Mouse (Mus musculus) neural tube, embryonic 13.5 days (tissue): ENCODE data around the gene Lce3c. TPM values are rescaled to one million over a fixed set of nuclear protein-coding genes. Genes with fewer than 3 reads are reported as not detected.

Experiments
- ATAC-seq: fragments of 200-750 bp; cut with Nextera tagmentation; 2 replicates; pipeline ENCODE4 v1.8.0; 2017; ENCODE audit warnings: low read depth, mild to moderate bottlenecking, moderate TSS enrichment, moderate library complexity
- H3K27ac ChIP-seq: fragments of 300-500 bp; sonication (generic); replicated peaks from 2 replicates; pipeline ENCODE4 v1.5.1; 2015; ENCODE audit warnings: moderate library complexity, mild to moderate bottlenecking, inconsistent platforms
- H3K27me3 ChIP-seq: fragments of 300-500 bp; sonication (generic); 2 replicates; pipeline ENCODE4 v1.6.1; 2015; ENCODE audit warnings: mild to moderate bottlenecking, inconsistent platforms
- H3K36me3 ChIP-seq: fragments of 300-500 bp; sonication (generic); 2 replicates; pipeline ENCODE4 v1.6.1; 2015; ENCODE audit warnings: mild to moderate bottlenecking, inconsistent platforms
- H3K4me1 ChIP-seq: fragments of 300-500 bp; sonication (generic); replicated peaks from 2 replicates; pipeline ENCODE4 v1.6.1; 2015; ENCODE audit warnings: inconsistent platforms
- H3K4me2 ChIP-seq: fragments of 300-500 bp; sonication (generic); 2 replicates; pipeline ENCODE4 v1.6.1; 2015; ENCODE audit warnings: inconsistent platforms, mild to moderate bottlenecking, moderate library complexity
- H3K4me3 ChIP-seq: fragments of 300-500 bp; sonication (generic); 2 replicates; pipeline ENCODE4 v1.5.1; 2015; ENCODE audit warnings: mild to moderate bottlenecking, inconsistent platforms
- H3K9ac ChIP-seq: fragments of 300-500 bp; sonication (generic); 2 replicates; pipeline ENCODE4 v1.6.1; 2015; ENCODE audit warnings: moderate library complexity, mild to moderate bottlenecking, inconsistent platforms
- H3K9me3 ChIP-seq: fragments of 300-500 bp; sonication (generic); 2 replicates; pipeline ENCODE4 v1.6.1; 2016; ENCODE audit warnings: inconsistent platforms
- WGBS: fragments of 180-500 bp; shearing (Covaris S2); methylation state at CpG from one replicate; pipeline ENCODE4 v1.1.7; 2015; 5-methylcytosine and 5-hydroxymethylcytosine counted together
- polyA plus RNA-seq: library from polyadenylated mRNA; unstranded; fragments of >200 nt; fragmentation: Nextera tagmentation; extraction: Ambion mirVana; gene quantifications from 2 replicates; pipeline ENCODE4 v1.2.1, GENCODE M21; 2015

Gene Lce3c
- not detected in 2 replicates for polyA plus RNA-seq

DNA sequence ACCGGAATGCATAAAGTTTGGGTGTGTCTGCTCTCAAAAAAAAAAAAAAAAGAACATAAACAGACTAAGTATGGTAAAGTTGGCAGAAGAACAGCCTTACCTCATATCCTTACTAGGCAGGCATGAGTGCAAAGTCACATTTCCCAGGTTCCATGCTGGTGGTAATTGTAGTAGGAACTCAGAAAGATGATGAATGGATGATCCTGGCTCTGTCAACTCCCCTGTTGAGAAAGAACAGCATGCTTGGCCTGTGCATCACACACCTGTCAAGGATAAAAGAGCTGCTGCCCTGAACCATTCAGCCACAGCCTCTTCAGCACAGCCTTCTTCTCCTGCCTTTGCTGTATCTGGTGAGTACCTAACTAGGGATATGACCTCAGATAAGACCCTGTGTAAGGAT is at the start of gene Lce3c:
TSS of gene Lce3c (plus strand) at position 301 of the 400 bp plus-strand sequence.
- WGBS = 74% methylated on average over 1 of the region's 1 CpGs

DNA sequence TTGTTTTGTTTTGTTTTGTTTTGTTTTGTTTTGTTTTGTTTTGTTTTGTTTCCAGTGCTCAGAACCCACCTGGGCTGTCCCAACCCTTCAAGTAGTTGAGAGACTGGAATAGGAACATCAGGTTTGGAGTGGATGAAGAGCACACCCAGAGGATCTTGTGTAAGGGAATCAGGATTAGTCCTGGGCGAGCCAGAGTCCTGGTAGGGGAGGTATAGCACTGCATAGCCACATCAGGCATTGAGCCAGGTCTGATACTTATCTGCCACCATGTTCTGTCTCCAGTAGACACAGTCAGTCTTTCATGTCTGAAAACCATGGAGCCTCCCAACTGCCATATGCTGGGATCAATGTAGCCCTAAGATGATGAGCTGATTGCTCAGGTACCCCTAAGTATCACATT is 49.8 kb upstream of the Lce3c start:
- Histone ChIP-seq H3K9ac (no peak overlapping the region), H3K4me1 (no peaks in the 10 kb centered on the region), H3K27ac (no peak overlapping the region), H3K4me2 (no peak overlapping the region), H3K9me3 (no peaks in the 10 kb centered on the region), H3K27me3 (no peaks in the 10 kb centered on the region), H3K36me3 (no peaks in the 10 kb centered on the region), H3K4me3 (no peak overlapping the region)
- WGBS = 71% methylated on average over 1 of the region's 1 CpGs
- no peak for ATAC-seq

More for the DNA sequence above, at the start of gene Lce3c:
- no peak for ATAC-seq
- no peaks in the 10 kb centered on the region for H3K4me1 ChIP-seq
- no peak within 1 kb of the TSS for H3K4me3 ChIP-seq
- no peaks in the 10 kb centered on the region for H3K36me3 ChIP-seq
- no peak within 1 kb of the TSS for H3K27ac ChIP-seq
- H3K9ac ChIP-seq = no peak within 1 kb of the TSS
- no peak within 1 kb of the TSS for H3K4me2 ChIP-seq
- no peaks in the 10 kb centered on the region for H3K27me3 ChIP-seq
- H3K9me3 ChIP-seq = no peaks in the 10 kb centered on the region

DNA sequence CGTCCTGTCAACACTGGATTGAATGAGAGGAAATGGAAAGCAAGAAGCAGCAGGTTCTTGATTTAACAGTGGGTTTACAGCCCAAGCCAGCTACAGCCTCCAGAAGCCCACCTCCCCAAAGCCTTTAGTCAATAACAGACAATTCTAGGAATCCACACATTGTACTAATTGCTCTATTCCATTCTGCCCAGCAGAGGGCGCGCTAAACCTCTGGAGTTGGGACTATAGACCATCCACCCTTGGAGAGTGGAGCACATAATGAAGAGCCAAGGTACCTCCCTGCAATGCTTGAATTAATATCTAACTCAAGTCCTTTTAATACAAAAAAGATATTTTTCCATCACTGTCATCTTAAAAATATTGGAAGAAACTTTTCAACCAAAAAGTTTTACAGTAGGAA is 41.3 kb upstream of the Lce3c start:
- WGBS = 19% methylated on average over 3 of the region's 3 CpGs
- Histone ChIP-seq H3K27me3 (no peaks in the 10 kb centered on the region), H3K4me1 (no peaks in the 10 kb centered on the region), H3K9ac (no peak overlapping the region), H3K4me3 (no peak overlapping the region), H3K4me2 (no peak overlapping the region), H3K36me3 (no peaks in the 10 kb centered on the region), H3K27ac (no peak overlapping the region), H3K9me3 (no peaks in the 10 kb centered on the region)
- ATAC-seq = no peak

DNA sequence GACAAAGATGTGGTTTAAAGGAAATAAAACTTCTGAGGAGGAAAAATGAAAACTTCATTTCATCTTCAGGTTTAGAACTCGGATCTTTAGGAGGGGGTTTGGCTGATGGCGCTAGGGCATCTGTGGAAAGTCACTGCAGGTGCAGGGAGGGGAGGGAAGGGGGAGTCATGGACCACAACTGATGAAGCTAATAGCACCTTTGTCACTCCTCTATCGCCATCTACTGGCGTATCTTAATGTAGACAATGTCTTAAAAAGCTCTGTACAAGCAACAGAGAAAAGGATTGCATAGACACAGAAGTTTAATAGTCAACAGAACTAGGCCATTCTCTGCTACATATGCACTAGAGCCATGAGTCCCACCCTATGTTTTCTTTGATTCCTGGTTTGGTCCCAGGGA is 40.6 kb upstream of the Lce3c start:
- Histone ChIP-seq H3K9ac (no peak overlapping the region), H3K27ac (no peak overlapping the region)
- ATAC-seq = no peak

DNA sequence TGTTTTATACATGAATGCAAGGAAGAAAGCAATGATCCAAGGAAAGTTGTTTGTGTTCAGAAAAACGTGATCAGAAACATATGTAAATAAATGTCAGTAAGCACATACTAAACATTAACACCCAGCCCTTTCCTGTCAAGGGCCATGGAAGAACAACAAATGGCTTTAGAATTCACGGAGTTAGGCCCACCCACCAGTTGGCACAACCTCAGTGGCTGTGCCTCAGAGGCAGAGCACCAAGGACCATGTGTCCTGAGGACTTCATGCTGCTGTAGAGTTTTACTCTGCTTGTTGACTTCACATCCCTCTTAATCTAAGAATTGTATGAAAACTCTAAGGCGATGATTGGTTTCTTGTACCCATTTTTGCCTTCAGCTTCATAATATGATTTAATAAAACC is 39.1 kb upstream of the Lce3c start:
- H3K4me3 ChIP-seq = no peak overlapping the region
- no peak overlapping the region for H3K27ac ChIP-seq
- ATAC-seq = no peak
- H3K4me2 ChIP-seq = no peak overlapping the region
- H3K9ac ChIP-seq = no peak overlapping the region
- H3K9me3 ChIP-seq = no peaks in the 10 kb centered on the region
- no peaks in the 10 kb centered on the region for H3K4me1 ChIP-seq
- no peaks in the 10 kb centered on the region for H3K36me3 ChIP-seq
- H3K27me3 ChIP-seq = no peaks in the 10 kb centered on the region
- WGBS = 65% methylated on average over 3 of the region's 3 CpGs

More for the DNA sequence above, 40.6 kb upstream of the Lce3c start:
- WGBS = 37% methylated on average over 4 of the region's 4 CpGs
- H3K36me3 ChIP-seq = no peaks in the 10 kb centered on the region
- no peak overlapping the region for H3K4me3 ChIP-seq
- no peaks in the 10 kb centered on the region for H3K9me3 ChIP-seq
- H3K4me1 ChIP-seq = no peaks in the 10 kb centered on the region
- H3K27me3 ChIP-seq = no peaks in the 10 kb centered on the region
- no peak overlapping the region for H3K4me2 ChIP-seq

DNA sequence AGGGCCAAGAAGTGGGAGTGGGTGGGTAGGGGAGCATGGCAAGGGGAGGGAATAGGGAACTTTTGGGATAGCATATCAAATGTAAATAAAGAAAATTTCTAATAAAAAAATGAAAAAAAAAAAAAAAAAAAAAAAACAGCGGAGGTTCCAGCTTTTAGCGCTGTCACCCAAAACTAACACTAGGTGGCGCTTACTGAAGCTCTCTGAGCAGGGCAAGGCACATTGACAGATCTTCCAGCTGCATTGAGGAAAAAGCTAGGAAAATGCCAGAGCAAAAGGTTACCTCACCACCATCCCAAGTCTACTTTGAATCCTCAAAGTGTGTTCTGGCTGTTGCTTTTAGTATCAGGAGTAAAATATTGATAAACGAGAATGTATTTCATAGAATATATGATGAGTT is 36.7 kb upstream of the Lce3c start:
- no peak for ATAC-seq
- H3K4me1 ChIP-seq = no peaks in the 10 kb centered on the region
- H3K36me3 ChIP-seq = no peaks in the 10 kb centered on the region
- H3K9me3 ChIP-seq = no peaks in the 10 kb centered on the region
- no peak overlapping the region for H3K27ac ChIP-seq
- no peak overlapping the region for H3K9ac ChIP-seq
- H3K4me3 ChIP-seq = no peak overlapping the region
- no peak overlapping the region for H3K4me2 ChIP-seq
- no peaks in the 10 kb centered on the region for H3K27me3 ChIP-seq
- WGBS = 31% methylated on average over 4 of the region's 4 CpGs

DNA sequence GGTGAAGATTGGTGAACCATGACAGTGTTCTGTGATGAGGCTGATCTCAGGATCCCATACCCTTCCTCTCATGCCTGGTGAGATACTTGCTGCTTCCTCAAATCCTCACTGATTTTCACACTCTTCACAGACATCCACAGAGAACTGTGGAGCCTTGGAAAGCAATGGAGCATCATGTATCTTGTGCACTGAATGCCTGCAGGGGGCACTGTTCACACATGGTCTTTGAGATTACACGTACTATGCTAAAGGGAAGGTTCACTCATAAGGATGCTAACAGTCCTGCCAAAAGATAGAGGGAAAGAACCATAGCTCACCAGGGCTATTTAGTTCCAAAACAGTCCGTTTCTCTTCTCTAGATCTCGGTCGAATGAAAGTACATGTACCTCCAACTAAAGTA is 23.9 kb upstream of the Lce3c start:
- no peak overlapping the region for H3K9ac ChIP-seq
- H3K4me1 ChIP-seq = no peaks in the 10 kb centered on the region
- no peak overlapping the region for H3K4me2 ChIP-seq
- H3K9me3 ChIP-seq = no peaks in the 10 kb centered on the region
- ATAC-seq = no peak
- H3K4me3 ChIP-seq = no peak overlapping the region
- H3K27ac ChIP-seq = no peak overlapping the region
- WGBS = 59% methylated on average over 4 of the region's 4 CpGs
- no peaks in the 10 kb centered on the region for H3K27me3 ChIP-seq
- H3K36me3 ChIP-seq = no peaks in the 10 kb centered on the region

DNA sequence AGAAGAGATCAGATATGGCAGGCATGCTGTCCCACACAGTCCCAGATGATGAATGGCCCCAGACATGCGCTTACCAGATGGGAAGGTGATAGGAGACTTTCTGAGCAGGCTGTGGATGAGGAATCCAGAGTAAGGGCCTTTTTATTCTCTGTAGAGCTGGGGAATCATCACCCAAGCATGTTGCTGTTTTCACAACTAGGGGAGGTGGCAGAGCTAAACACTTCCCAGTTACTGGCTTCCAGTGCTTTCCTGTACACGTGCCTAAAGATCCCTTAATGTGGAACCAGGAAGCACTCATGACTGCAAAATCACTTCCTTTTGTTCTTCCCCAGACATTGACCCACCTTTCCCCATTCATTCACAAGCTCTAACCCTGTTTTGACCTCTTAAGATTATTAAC is 18.2 kb upstream of the Lce3c start, which contains the start of gene Lce3a:
TSS of gene Lce3a (minus strand) at position 101 of the 400 bp plus-strand sequence.
- Histone ChIP-seq H3K4me1 (no peaks in the 10 kb centered on the region), H3K36me3 (no peaks in the 10 kb centered on the region), H3K27ac (no peak within 1 kb of the TSS), H3K27me3 (no peaks in the 10 kb centered on the region), H3K4me3 (no peak within 1 kb of the TSS), H3K9ac (no peak within 1 kb of the TSS), H3K9me3 (no peaks in the 10 kb centered on the region), H3K4me2 (no peak within 1 kb of the TSS)
- ATAC-seq = no peak
- WGBS = 74% methylated on average over 2 of the region's 2 CpGs

DNA sequence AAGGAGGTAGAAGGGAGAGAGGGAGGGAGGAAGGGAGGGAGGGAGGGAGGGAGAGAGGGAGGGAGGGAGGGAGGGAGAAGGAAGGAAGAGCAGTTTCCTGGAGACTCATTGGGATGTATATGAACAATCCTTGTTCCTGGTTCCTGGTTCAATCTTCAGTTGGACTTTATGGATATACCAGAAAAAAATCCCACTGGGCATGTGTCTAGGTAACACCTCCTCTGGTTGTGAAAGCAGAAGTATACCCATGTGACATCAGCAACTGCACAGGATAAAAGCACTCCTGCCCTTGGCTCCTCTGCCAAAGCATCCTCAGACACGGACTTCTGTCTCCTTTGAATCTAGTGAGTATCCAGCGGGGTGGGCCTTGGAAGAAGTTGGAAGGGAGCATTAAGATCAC is 11.6 kb upstream of the Lce3c start, which contains the start of gene Lce3b:
TSS of gene Lce3b (plus strand) at position 301 of the 400 bp plus-strand sequence.
- Histone ChIP-seq H3K36me3 (no peaks in the 10 kb centered on the region), H3K9me3 (no peaks in the 10 kb centered on the region), H3K27me3 (no peaks in the 10 kb centered on the region), H3K4me2 (no peak within 1 kb of the TSS), H3K27ac (no peak within 1 kb of the TSS), H3K4me1 (no peaks in the 10 kb centered on the region), H3K9ac (no peak within 1 kb of the TSS), H3K4me3 (no peak within 1 kb of the TSS)
- 71% methylated on average over 2 of the region's 2 CpGs for WGBS
- no peak for ATAC-seq

DNA sequence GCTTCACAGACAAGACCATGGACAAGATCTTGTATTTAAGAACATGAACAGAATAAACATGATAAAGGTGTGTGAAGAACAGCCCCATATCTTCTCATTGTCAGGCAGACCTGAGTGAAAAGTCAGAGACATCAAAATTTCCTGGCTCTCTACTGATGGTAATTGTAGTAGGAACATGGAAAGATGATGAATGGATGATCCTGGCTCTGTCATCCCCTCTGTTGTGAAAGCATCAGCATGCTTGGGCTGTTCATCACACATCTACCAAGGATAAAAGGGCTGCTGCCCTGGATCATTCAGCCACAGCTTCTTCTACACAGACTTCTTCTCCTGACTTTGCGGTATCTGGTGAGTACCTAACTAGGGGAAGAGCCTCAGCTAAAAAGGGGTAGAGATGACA is 12.8 kb downstream of the Lce3c start, which contains the start of gene Lce3d:
TSS of gene Lce3d (plus strand) at position 301 of the 400 bp plus-strand sequence.
- Histone ChIP-seq H3K27me3 (no peaks in the 10 kb centered on the region), H3K4me3 (no peak within 1 kb of the TSS), H3K27ac (no peak within 1 kb of the TSS), H3K4me2 (no peak within 1 kb of the TSS), H3K9me3 (no peaks in the 10 kb centered on the region), H3K9ac (no peak within 1 kb of the TSS), H3K36me3 (no peaks in the 10 kb centered on the region), H3K4me1 (no peaks in the 10 kb centered on the region)
- 90% methylated on average over 1 of the region's 1 CpGs for WGBS
- no peak for ATAC-seq

DNA sequence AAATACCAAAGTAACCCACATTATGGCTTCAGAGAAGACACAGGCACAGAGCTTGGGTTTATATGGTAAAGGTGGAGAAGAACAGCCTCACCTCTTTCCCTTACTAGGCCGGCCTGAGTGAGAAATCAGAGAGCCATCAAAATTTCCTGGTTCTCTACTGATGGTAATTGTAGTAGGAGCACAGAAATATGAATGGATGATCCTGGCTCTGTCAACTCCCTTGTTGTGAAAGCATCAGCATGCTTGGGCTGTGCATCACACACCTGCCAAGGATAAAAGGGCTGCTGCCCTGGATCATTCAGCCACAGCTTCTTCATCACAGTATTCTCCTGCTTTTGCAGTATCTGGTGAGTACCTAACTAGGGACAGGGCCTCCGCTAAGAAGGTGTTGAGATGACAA is 22.5 kb downstream of the Lce3c start, which contains the start of gene Lce3e:
TSS of gene Lce3e (plus strand) at position 301 of the 400 bp plus-strand sequence.
- H3K4me1 ChIP-seq = no peaks in the 10 kb centered on the region
- H3K9me3 ChIP-seq = no peaks in the 10 kb centered on the region
- no peak within 1 kb of the TSS for H3K4me3 ChIP-seq
- H3K4me2 ChIP-seq = no peak within 1 kb of the TSS
- no peaks in the 10 kb centered on the region for H3K36me3 ChIP-seq
- H3K9ac ChIP-seq = no peak within 1 kb of the TSS
- no peaks in the 10 kb centered on the region for H3K27me3 ChIP-seq
- WGBS = 89% methylated on average over 2 of the region's 2 CpGs
- no peak within 1 kb of the TSS for H3K27ac ChIP-seq
- no peak for ATAC-seq

DNA sequence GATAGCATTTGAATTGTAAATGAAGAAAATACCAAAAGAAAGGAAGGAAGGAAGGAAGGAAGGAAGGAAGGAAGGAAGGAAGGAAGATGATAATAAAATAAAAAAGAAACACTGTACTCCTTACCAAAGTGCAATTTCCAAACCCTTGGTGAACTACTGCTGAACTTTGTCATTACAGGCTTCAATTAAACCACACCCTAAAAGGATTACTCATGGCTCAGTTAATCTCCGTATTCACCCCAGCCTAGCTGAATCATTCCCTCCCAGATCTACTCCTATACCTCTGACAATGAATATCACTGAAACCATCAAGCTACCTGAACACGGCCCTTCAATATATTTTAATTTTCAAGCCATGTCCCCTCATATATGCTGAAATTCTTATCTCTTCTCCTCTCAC is 34.2 kb downstream of the Lce3c start:
- Histone ChIP-seq H3K9ac (no peak overlapping the region), H3K4me2 (no peak overlapping the region), H3K27ac (no peak overlapping the region), H3K4me3 (no peak overlapping the region), H3K36me3 (no peaks in the 10 kb centered on the region), H3K4me1 (no peaks in the 10 kb centered on the region), H3K9me3 (no peaks in the 10 kb centered on the region), H3K27me3 (no peaks in the 10 kb centered on the region)
- no peak for ATAC-seq
- WGBS = 87% methylated on average over 2 of the region's 2 CpGs

DNA sequence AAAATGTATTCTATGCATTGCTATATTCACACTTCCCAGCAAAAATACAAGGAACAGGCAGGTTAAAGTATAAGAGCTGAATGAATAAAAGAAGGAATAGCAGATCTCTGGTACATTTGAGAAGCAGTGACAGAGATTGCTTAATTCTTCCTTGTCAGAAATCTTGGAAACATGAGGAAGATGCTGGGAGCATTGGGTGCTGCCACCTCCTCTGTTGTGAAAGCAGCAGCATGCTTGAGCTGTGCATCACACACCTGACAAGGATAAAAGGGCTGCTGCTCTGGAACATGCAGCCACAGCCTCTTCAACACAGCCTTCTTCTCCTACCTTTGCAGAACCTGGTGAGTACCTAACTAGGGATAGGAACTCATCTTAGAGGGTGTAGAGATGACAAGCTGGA is 47.6 kb downstream of the Lce3c start, which contains the start of gene Lce3f:
TSS of gene Lce3f (plus strand) at position 301 of the 400 bp plus-strand sequence.
- Histone ChIP-seq H3K4me1 (no peaks in the 10 kb centered on the region), H3K9ac (no peak within 1 kb of the TSS), H3K9me3 (no peaks in the 10 kb centered on the region), H3K27me3 (no peaks in the 10 kb centered on the region), H3K27ac (no peak within 1 kb of the TSS), H3K4me2 (no peak within 1 kb of the TSS), H3K36me3 (no peaks in the 10 kb centered on the region), H3K4me3 (no peak within 1 kb of the TSS)
- ATAC-seq = no peak
